Mouse (Mus musculus): ENCODE measurements around the gene Msh3. TPM values are rescaled to one million over a fixed set of nuclear protein-coding genes. Genes with fewer than 3 reads are reported as not detected.

Gene Msh3
- polyA plus RNA-seq, 1 experiment from 2014 or later: 20.9 TPM

DNA sequence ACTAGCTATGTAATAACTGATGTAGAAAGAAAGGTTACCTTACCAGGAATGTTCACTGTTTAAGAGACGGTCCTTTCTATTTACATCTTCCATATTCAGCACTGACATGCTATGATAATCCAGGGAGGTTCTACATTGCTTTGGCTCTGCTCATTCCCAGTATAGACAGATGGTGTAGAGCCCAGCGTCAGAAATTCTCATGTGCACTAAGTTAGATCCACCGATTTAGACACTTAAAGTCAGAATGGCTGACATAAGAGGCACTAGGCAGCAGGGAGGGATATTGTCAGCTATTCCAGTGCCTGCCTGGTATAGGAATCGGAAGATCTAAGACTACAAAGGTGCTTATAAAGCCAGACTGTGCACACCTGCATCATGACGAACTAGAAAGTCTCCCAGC is 40.2 kb downstream of the Msh3 start:
- no peaks in the 10 kb centered on the region for H3K36me3 ChIP-seq (ENCODE audit: control insufficient read depth, insufficient read depth, low read length)
- H3K4me2 ChIP-seq: no peak overlapping the region
- WGBS (ENCODE audit: insufficient replicate concordance): 84% methylated on average over 5 of the region's 5 CpGs
- H3K4me1 ChIP-seq (ENCODE audit: control insufficient read depth, insufficient read depth, low read length): no peaks in the 10 kb centered on the region
- H3K9me3 ChIP-seq (replicated peaks; ENCODE audit: control insufficient read depth, low read length): no peaks in the 10 kb centered on the region
- H3K4me3 ChIP-seq (ENCODE audit: low read depth, low read length): no peak overlapping the region
- H3K27me3 ChIP-seq (ENCODE audit: control insufficient read depth, insufficient read depth, low read length): no peaks in the 10 kb centered on the region
- no peak for ATAC-seq (replicated peaks; ENCODE audit: insufficient number of reproducible peaks, low FRiP score, low TSS enrichment)
- H3K27ac ChIP-seq (ENCODE audit: low read depth, low read length): no peak overlapping the region
- no peak overlapping the region for H3K9ac ChIP-seq (ENCODE audit: low read depth, low read length)

DNA sequence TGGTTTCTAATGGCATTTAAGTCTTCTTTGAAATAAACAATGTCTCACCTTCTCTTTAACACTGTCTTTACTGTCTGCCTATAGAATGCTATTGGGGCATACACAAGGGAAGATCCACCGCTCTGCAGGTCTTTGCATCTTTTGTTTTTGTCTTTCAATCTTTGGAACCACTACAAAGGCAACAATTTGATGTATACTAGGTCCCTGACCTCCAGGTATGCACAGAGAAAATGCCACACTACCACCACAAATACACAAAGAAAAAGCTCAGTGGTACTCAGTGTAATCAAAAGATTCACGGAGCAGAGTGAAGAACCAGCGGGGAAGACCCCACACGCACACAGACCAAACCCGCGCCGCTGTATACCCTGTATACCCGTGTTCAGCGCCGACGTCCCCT is 49.1 kb downstream of the Msh3 start, which contains the start of gene Gm20379:
Gene Gm20379, plus strand, starts transcription at position 301 of the 400 bp plus-strand sequence.
- Histone ChIP-seq H3K4me2 (no peak within 1 kb of the TSS), H3K36me3 (ENCODE audit: control insufficient read depth, insufficient read depth, low read length) (peaks cover 10% of the 10 kb centered on the region; the same call in 1 of the 2 replicates), H3K27ac (ENCODE audit: low read depth, low read length) (no peak within 1 kb of the TSS), H3K4me1 (ENCODE audit: control insufficient read depth, insufficient read depth, low read length) (no peaks in the 10 kb centered on the region), H3K27me3 (ENCODE audit: control insufficient read depth, insufficient read depth, low read length) (no peaks in the 10 kb centered on the region), H3K9ac (ENCODE audit: low read depth, low read length) (no peak within 1 kb of the TSS), H3K4me3 (ENCODE audit: low read depth, low read length) (no peak within 1 kb of the TSS), H3K9me3 (replicated peaks; ENCODE audit: control insufficient read depth, low read length) (no peaks in the 10 kb centered on the region)
- ATAC-seq (replicated peaks; ENCODE audit: insufficient number of reproducible peaks, low FRiP score, low TSS enrichment): no peak
- 96% methylated on average over 11 of the region's 11 CpGs for WGBS (ENCODE audit: insufficient replicate concordance)

DNA sequence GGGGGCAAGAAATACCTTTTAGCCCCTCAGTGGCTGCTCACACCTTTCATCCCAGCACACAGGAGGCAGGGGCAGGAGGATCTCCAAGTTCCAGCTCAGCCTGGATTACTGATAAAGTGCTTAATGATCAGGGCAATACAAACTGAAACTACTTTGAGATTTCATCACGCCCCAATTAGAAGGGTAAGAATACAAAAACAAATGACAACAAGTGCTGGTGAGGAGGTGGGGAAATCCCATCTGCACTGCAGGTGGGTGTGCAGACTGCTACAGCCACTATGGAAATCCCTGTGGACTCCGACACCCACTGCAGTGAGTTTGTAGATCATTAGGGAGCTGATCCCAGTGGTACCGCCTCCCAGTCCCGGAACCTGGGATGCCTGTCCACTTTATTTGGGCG is 50.5 kb downstream of the Msh3 start:
- H3K4me3 ChIP-seq (ENCODE audit: low read depth, low read length): no peak overlapping the region
- peaks cover 10% of the 10 kb centered on the region; the same call in 1 of the 2 replicates for H3K36me3 ChIP-seq (ENCODE audit: control insufficient read depth, insufficient read depth, low read length)
- peaks cover 4% of the 10 kb centered on the region for H3K4me1 ChIP-seq (ENCODE audit: control insufficient read depth, insufficient read depth, low read length)
- H3K9ac ChIP-seq (ENCODE audit: low read depth, low read length): no peak overlapping the region
- WGBS (ENCODE audit: insufficient replicate concordance): 97% methylated on average over 5 of the region's 5 CpGs
- ATAC-seq (replicated peaks; ENCODE audit: insufficient number of reproducible peaks, low FRiP score, low TSS enrichment): no peak
- no peaks in the 10 kb centered on the region for H3K27me3 ChIP-seq (ENCODE audit: control insufficient read depth, insufficient read depth, low read length)
- no peak overlapping the region for H3K4me2 ChIP-seq
- H3K9me3 ChIP-seq (replicated peaks; ENCODE audit: control insufficient read depth, low read length): no peaks in the 10 kb centered on the region
- H3K27ac ChIP-seq (ENCODE audit: low read depth, low read length): no peak overlapping the region

DNA sequence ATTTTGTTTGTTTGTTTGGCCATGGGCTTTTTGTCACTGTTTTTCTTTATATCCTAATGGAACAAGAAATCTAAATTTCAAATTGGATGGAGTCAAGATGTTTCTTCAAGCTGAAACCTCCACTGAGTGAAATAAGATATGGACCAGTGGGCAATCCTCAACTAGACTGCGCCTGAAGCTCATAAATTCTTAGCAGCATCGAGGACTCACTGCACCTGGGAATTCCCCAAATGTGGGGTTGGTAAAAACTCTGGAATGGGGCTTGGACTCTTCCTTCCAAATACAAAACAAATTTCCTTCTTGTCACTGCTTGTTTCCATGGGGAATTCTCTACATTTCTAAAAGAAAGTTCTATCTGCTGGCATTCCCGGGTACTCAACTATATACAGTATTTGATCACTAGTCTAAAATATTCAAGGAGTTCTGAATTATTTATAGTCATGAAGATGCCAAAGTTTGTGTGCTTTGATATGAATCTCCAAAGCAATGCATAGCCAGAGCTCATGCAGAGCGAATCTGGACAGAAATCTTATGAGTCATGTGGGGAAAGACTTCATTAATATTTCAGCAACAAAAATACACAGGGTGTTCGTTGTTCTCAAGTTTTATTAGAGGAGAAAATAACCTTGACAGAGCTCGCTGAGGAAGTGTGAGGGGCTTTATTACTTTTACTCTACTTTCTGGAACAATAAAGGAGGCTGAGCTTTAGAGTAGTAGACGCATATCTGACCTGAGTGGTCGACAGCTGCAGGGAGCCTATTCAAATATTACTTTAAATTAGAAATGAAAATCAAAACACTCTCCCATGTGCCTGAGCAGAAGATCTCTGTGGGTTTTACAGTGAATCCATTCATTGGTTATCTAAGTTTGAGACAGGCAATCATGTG is 51.5 kb downstream of the Msh3 start:
- H3K4me1 ChIP-seq (ENCODE audit: control insufficient read depth, insufficient read depth, low read length): peaks cover 4% of the 10 kb centered on the region
- H3K27me3 ChIP-seq (ENCODE audit: control insufficient read depth, insufficient read depth, low read length): no peaks in the 10 kb centered on the region
- H3K4me3 ChIP-seq (ENCODE audit: low read depth, low read length): no peak overlapping the region
- WGBS (ENCODE audit: insufficient replicate concordance): 82% methylated on average over 8 of the region's 8 CpGs
- no peaks in the 10 kb centered on the region for H3K9me3 ChIP-seq (replicated peaks; ENCODE audit: control insufficient read depth, low read length)
- H3K4me2 ChIP-seq: no peak overlapping the region
- 0 out of 2 replicates have a peak, but pooled peaks cover 7% of the 10 kb centered on the region for H3K36me3 ChIP-seq (ENCODE audit: control insufficient read depth, insufficient read depth, low read length)
- H3K27ac ChIP-seq (ENCODE audit: low read depth, low read length): no peak overlapping the region
- no peak overlapping the region for H3K9ac ChIP-seq (ENCODE audit: low read depth, low read length)
- no peak for ATAC-seq (replicated peaks; ENCODE audit: insufficient number of reproducible peaks, low FRiP score, low TSS enrichment)

DNA sequence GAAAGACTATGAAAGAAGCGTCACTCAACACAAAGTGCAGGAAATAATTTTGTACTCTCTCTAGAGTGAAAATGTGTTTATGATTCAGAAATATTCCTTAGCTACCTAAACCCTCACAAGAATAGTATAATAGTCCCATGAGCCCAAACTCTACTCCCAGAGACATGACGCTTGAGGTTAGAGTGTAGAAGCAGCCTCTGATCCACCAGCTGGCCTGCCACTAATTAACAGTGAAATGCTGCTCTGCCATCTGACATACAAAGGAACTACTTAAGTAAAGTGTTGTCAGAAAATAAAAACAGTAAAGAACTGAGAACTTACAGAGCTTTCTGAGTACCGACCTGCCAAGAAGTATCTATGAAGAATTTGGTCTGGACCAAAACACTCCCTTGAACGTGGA is 52.3 kb downstream of the Msh3 start:
- Histone ChIP-seq H3K27ac (ENCODE audit: low read depth, low read length) (no peak overlapping the region), H3K36me3 (ENCODE audit: control insufficient read depth, insufficient read depth, low read length) (0 out of 2 replicates have a peak, but pooled peaks cover 3% of the 10 kb centered on the region), H3K4me2 (no peak overlapping the region), H3K9me3 (replicated peaks; ENCODE audit: control insufficient read depth, low read length) (no peaks in the 10 kb centered on the region), H3K27me3 (ENCODE audit: control insufficient read depth, insufficient read depth, low read length) (no peaks in the 10 kb centered on the region), H3K4me1 (ENCODE audit: control insufficient read depth, insufficient read depth, low read length) (peaks cover 4% of the 10 kb centered on the region), H3K4me3 (ENCODE audit: low read depth, low read length) (no peak overlapping the region), H3K9ac (ENCODE audit: low read depth, low read length) (no peak overlapping the region)
- WGBS (ENCODE audit: insufficient replicate concordance): 87% methylated on average over 4 of the region's 4 CpGs
- no peak for ATAC-seq (replicated peaks; ENCODE audit: insufficient number of reproducible peaks, low FRiP score, low TSS enrichment)

DNA sequence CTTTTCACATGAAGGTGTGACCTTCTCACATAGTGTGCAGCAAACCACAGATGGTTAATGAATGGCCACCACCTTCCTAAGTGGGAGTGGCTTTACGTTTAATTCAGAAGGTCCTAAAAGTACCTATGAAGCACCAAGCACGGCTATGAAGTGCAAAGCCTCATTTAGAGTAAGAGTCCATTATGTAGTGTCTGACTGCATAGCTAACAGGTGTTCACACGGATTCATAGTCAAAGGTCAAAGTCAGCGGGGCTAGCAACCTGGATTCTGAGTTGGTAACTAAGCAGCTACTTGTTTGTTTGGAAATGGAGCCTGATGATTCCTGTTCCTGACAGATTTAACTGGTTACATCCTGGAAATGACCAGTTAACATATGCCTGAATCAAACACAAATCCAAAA is 53.0 kb downstream of the Msh3 start:
- WGBS (ENCODE audit: insufficient replicate concordance): 82% methylated on average over 4 of the region's 4 CpGs
- no peaks in the 10 kb centered on the region for H3K27me3 ChIP-seq (ENCODE audit: control insufficient read depth, insufficient read depth, low read length)
- H3K4me2 ChIP-seq: no peak overlapping the region
- H3K9me3 ChIP-seq (replicated peaks; ENCODE audit: control insufficient read depth, low read length): no peaks in the 10 kb centered on the region
- H3K4me3 ChIP-seq (ENCODE audit: low read depth, low read length): no peak overlapping the region
- H3K4me1 ChIP-seq (ENCODE audit: control insufficient read depth, insufficient read depth, low read length): peaks cover 4% of the 10 kb centered on the region
- no peak overlapping the region for H3K27ac ChIP-seq (ENCODE audit: low read depth, low read length)
- no peak overlapping the region for H3K9ac ChIP-seq (ENCODE audit: low read depth, low read length)
- peaks cover 5% of the 10 kb centered on the region; the same call in 1 of the 2 replicates for H3K36me3 ChIP-seq (ENCODE audit: control insufficient read depth, insufficient read depth, low read length)
- ATAC-seq (replicated peaks; ENCODE audit: insufficient number of reproducible peaks, low FRiP score, low TSS enrichment): no peak

DNA sequence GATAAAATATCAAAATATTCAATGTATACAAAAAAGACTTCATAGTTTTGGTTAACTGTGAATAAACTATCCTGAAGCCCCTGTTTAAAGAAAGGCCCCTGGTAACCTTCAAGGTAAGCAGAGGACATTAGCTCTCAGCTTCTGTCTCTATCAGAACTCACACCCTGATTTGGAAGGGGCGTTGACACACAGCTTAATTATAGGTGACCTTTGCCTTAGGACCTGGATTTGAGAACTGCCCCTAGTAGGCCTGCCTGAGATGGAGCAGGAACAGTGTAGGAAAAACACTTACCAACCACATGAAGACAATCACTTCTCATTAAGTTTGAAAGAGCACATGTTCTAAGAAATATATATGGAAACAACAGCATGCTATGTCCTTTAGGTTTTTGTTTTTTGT is 55.3 kb downstream of the Msh3 start:
- Histone ChIP-seq H3K9ac (ENCODE audit: low read depth, low read length) (no peak overlapping the region), H3K4me3 (ENCODE audit: low read depth, low read length) (no peak overlapping the region), H3K4me1 (ENCODE audit: control insufficient read depth, insufficient read depth, low read length) (peaks cover 4% of the 10 kb centered on the region), H3K9me3 (replicated peaks; ENCODE audit: control insufficient read depth, low read length) (no peaks in the 10 kb centered on the region), H3K4me2 (no peak overlapping the region), H3K27ac (ENCODE audit: low read depth, low read length) (no peak overlapping the region), H3K36me3 (ENCODE audit: control insufficient read depth, insufficient read depth, low read length) (peaks cover 2% of the 10 kb centered on the region; the same call in 1 of the 2 replicates), H3K27me3 (ENCODE audit: control insufficient read depth, insufficient read depth, low read length) (no peaks in the 10 kb centered on the region)
- no peak for ATAC-seq (replicated peaks; ENCODE audit: insufficient number of reproducible peaks, low FRiP score, low TSS enrichment)
- WGBS (ENCODE audit: insufficient replicate concordance): 47% methylated on average over 1 of the region's 1 CpGs

DNA sequence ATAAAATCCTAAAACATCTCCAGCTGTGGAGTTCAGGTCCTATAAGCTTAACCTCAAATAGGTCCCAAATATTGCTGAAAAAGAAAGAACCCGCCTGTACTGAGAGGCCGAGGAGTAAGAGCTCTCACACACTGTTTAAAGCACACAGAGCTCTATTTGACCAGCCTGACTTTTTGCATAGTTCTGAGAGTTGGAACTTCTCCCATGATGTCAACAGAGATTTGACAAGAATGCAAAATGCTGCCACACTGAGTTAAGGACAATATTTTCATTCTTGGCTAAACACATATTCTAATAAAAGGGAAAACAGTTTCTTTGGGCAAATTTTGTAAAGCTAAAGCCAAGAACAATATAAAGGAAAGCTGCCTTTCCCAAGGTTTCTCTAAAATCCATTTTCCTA is 57.8 kb downstream of the Msh3 start:
- ATAC-seq (replicated peaks; ENCODE audit: insufficient number of reproducible peaks, low FRiP score, low TSS enrichment): no peak
- 91% methylated on average over 2 of the region's 2 CpGs for WGBS (ENCODE audit: insufficient replicate concordance)

More for the DNA sequence above, 57.8 kb downstream of the Msh3 start:
- Histone ChIP-seq H3K4me3 (ENCODE audit: low read depth, low read length) (no peak overlapping the region), H3K27ac (ENCODE audit: low read depth, low read length) (no peak overlapping the region), H3K36me3 (ENCODE audit: control insufficient read depth, insufficient read depth, low read length) (peaks cover 2% of the 10 kb centered on the region; the same call in 1 of the 2 replicates), H3K27me3 (ENCODE audit: control insufficient read depth, insufficient read depth, low read length) (no peaks in the 10 kb centered on the region), H3K9me3 (replicated peaks; ENCODE audit: control insufficient read depth, low read length) (no peaks in the 10 kb centered on the region), H3K4me1 (ENCODE audit: control insufficient read depth, insufficient read depth, low read length) (peaks cover 4% of the 10 kb centered on the region), H3K4me2 (no peak overlapping the region), H3K9ac (ENCODE audit: low read depth, low read length) (no peak overlapping the region)
